Mouse (Mus musculus): Measurements from ENCODE around the gene Rtl8b.
"Not testable (repeated sequence)": the region's sequence is repeated elsewhere in the genome, so short reads cannot be mapped to it uniquely, and the experiment has no call there.

Gene Rtl8b

DNA sequence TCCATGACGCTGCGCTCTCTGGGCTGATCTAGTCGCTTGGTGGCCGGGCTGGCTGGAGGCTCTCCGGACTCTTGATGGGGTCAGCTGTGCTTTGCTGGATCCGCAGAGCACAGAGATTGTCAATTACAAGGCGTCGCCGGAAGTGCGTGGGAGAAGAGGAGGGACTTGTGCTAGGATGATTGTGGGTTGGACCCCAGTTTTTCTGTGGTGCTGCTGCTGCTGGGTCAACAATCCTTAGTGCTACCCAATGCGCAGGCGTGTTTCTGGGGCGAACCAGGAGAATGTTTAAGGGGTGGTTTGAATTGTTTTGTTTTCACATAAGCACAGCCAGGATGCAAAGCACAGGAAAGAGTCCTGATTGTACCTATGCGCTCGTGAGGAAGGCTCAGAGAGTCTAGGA is at the start of gene Rtl8b:
TSS of gene Rtl8b (minus strand) at position 115 of the 400 bp plus-strand sequence.
- DNase-seq (ENCODE audit: low read depth, low spot score), result peak; percentile 76

DNA sequence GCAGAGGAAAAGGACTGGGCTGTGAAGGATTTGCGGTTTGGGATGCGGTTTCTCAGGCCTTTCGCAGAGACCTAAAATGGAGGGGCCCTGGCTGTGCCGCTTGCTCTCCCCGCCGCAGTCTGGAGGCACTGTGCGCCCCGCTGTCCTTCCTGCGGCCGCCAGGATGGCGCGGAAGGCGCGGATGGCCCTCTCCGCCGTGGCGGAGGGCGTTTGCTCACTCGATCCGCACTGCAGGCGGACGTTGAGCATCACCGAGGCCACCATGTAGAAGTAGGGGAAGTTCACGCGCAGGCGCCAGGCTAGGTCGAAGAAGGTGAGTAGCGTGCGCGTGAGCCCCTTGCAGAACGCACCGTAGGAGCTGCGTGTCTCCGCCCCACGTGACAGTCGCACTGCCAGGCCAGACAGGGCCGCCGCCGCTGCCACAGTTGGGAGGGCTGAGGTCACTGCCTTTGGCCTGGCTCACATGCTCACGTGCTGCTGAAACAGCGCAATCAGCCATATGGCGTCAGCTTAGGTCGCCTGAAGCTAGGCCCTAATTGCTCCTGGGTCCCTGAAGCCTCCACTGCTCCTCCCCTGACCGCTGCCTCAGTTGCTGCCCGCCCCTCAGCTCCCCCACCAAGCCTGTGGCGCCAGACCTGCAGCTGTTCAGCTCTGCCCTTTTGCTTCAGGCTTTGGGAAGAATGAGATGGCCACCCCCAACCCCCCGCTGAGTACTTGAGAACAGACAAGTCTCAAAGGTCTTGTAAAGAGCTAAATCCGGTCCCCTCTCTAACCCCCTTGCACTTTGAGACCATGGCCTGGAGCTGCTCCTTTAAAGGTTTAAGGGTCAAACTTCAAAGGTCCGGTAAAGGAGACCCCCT is 46.3 kb upstream of the Rtl8b start:
- DNase-seq (ENCODE audit: low read depth, low spot score), result no peak

DNA sequence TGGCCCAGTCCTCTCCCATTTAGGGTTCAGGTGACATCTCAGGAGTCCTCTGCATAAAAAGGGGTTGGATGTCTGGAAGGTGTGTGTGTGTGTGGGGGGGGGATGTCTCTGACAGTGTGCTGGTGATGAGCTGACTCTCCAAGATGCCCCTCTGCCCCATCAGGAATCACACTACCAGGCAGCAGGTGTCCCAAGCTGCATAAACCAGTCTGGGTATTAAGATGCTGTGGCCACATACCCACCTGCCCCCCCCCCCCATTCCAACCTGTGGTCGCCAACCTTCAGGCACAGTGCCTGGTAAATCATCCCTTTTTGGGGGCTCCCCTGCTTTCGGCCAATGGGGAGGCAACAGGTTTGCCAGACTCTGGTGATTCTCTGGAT is 45.7 kb upstream of the Rtl8b start:
- no peak for DNase-seq (ENCODE audit: low read depth, low spot score)

DNA sequence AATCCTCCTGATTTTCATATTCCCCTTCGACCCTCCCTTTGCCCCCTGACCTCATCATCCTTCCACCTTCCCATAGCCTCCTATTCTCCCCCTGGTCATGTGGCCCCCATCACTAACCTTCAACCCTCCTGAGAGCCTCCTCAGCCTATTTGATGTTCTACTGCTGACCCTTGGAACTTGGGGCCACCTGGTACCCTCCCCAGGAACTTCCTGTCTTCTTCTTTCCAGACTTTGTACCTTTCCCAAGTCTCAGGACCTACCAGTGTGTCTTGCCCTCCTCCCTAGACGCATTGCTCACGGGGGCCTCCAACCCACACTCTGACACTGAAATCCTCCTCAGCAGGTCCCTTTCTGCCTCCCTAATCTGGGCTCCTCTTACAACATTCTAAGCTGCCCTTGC is 32.5 kb upstream of the Rtl8b start:
- no peak for DNase-seq (ENCODE audit: low read depth, low spot score)

DNA sequence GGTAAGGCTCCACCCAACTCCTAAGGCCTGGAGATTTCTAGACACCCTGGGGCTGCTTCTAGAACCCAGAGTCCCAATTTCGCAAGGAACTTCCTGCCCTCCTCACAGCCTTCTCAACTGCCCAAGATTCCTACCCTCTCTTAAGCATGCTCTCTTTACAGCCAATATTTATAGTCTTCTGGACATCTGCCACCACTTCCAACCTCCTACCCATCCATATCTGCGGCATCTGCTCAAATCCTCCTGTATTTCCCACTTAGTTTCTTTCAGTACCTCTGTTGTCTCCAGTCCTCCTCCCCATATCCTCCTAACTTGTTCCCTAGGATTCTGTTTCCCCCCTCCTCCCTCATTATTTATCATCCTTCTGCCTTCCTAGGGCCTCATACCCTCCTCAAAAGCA is 29.0 kb upstream of the Rtl8b start:
- no peak for DNase-seq (ENCODE audit: low read depth, low spot score)

DNA sequence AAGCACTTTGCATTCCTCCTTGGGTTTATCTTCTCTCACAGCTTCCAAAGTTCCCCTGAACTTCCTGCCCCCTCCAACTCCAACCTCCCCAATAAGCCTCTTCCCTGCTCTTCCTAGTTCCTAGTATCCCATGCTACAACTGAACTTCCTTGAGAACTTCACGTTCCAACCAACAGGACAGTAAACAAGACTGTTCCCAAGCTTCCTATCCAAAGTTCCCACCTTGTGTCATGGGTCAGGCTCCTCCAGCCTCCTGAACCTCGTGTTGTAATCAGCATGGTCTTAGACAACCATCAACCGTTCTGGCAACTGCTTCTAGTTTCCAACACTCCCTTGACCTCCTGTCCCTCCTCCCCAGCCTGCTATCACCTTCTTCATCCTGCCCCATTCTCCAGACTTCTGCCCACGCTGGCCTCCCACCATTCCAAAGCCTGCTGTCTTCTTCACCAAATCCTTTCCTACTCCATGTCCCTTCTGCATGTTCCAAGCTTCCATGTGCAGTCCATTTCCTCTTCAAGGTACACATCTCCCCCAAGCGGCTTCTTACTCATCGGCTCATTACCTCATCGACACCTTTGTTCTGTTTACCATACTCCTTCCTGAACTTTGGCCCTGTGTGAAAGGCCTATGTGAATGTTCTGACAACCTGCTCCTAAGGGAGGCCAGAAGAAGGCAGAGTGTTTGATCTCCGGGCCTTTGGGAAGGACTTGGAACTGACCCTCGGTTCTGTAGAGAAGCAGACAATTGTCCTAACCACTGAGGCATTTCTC is 24.0 kb upstream of the Rtl8b start:
- no peak for DNase-seq (ENCODE audit: low read depth, low spot score)

DNA sequence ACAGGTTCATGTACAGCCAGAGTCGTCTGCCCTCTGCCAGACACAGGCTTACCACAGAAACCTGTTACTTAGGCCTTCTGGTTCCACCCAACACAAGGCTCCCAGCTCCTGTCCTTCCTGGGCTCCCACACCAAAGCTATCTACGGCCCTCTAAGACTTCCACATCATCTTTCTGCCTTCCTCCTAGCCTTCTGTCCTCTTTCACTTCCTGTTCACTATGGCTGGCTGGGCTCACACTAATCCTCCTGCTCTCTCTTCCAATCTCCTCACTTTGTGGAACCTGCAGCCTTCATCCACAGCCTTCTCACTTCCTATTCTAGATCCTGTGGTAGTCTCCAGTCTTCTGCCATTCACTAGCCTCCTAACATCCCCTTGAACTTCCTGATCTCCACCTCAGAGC is 22.9 kb upstream of the Rtl8b start:
- DNase-seq (ENCODE audit: low read depth, low spot score), result no peak

DNA sequence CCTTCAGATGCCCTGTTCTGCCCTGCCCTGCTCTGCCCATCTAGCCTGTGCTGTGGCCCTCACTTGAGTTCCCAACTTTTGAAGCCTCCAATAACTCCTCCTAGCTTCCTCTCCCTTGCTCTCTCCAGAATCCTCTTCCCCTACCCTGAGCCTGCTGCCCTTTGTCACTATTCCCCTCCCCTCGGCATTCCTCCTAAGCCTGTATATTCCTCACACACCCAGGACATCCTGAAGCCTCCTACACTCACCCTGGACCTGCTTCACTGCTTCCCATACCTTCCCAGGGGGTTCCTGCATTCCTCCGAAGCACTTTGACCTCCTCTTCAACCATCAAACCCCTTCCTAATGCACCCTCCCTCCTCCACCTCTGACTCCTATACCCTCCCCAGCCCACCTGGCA is 21.9 kb upstream of the Rtl8b start:
- no peak for DNase-seq (ENCODE audit: low read depth, low spot score)

DNA sequence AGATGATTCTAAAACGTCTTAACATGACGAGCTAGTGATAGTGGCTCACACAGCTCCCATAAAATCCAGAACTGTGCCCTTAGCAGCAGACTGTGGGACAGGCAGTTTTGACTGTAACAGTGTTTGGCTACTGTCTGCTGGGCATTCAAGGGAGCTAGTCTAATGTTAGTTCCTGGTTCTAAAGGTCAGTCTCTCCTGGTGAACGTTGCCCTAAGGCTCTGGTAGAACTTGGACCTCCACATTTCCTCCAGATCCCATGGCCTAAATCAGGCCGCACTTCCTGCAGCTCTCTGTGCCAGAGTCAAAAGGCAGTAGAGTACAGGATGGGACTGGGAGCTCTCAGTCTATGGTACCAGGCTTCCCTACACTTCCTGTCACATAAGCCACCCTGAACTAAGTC is 14.5 kb upstream of the Rtl8b start:
- not testable (repeated sequence) for DNase-seq (ENCODE audit: low read depth, low spot score)

DNA sequence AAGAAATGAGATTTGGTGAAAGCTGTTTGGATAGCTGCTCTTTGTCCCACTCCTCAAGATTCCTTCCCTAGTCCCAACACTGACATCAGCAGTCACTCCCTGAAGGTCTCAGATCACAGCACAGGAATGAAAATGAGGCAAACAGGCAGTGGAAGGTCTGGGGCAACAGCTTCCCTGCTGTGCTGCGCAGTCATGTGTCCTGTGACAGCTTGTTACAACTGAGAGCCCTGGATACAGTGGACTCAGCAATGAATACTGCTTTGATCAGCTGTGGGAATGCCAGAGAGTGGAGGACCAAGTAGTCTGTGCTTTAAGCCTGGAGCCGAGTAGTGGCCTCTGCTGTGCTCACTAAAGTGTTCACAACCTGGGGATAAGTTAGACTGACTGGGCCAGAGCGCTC is 12.4 kb upstream of the Rtl8b start:
- DNase-seq (ENCODE audit: low read depth, low spot score), result not testable (repeated sequence)

DNA sequence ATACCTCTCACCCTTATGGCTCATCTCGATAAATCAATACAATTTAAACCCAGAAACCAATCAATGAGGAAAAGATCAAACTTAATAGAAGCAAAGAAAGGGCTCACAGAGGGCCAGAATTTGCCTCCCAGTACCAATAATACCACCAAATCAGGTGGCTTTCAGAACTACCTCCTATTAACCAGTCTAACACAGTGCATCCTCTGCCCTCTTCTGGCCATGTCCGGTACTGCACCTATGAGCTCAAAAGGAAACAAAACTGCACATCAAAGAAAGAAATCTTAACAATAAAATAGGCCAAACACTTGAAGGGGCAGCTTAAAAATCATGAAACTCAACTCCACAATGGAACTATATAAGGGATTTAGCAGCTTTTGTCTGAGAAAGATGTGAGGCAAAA is 6.7 kb upstream of the Rtl8b start:
- not testable (repeated sequence) for DNase-seq (ENCODE audit: low read depth, low spot score)

DNA sequence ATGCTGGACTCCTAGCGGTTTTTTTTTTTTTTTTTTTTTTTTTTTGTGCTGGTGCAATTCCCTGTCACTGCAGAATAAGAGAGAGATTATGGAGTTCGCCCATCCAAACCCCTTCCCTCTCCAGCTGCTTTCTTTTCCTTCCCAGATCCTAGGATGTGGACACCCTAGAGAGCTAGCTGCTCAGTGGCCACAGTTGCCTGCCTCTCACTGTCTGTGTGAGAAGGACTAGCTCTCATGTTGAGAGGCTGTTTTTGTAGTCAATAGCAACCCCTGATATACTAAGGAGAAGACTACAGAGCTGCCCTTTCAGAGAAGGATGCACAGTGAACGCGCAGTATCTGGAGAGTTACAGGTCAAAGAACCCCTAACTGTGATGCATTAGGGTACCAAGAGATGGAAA is 488 bp upstream of the Rtl8b start:
- DNase-seq (ENCODE audit: low read depth, low spot score), result not testable (repeated sequence)

DNA sequence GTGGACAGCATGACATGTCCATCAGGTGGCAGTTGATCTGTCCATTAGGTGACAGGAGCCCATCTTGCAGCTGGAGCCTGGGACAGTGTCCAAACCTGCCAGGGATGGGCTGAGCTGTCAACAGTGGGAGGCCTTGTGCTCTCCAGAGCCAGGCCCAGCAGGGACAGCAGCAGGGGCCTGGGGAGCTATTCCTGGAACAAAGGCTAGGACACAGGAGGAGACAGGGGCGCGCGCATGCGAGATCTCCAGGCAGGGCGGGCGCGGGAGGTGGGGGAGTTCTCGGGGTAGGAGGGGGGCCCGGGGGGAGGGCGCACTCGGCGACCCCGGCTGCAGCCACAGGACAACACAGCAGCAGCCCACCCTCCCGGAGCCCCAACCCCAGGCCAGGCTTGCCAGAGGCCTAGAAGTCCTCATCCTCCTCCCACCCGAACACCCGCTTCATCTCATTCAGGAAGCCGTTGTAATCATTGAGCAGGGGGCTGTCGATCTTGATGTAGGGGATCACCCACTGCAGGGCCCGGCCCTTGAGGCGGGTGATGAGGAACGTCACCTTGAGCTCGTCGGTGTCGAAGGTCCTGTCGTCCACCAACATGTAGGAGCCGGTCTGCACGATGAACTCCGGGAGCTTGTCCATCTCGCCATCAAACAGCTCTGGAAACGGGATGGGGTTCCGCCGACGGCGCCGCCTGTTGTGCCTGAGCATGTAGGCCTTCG is 494 bp downstream of the Rtl8b start:
- DNase-seq (ENCODE audit: low read depth, low spot score), result not testable (repeated sequence)

DNA sequence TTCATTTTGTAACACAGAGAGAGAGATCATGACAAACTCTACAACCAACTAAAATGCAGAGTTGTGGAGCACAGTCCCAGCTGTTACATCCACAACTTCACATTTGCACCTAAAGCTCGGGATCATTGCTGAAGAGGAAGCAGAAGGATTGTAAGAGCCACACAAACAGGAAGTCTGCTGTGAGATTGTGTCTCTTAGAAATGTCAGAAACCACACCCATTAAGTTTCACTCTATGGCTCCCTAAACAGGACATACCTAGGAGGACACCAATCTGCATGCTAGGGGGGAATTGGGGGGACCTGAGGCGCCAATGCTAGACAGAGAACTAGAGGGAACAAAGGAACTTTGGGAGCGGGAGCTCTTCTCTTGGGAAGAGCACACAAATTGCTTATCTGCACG is 17.3 kb downstream of the Rtl8b start:
- not testable (repeated sequence) for DNase-seq (ENCODE audit: low read depth, low spot score)

DNA sequence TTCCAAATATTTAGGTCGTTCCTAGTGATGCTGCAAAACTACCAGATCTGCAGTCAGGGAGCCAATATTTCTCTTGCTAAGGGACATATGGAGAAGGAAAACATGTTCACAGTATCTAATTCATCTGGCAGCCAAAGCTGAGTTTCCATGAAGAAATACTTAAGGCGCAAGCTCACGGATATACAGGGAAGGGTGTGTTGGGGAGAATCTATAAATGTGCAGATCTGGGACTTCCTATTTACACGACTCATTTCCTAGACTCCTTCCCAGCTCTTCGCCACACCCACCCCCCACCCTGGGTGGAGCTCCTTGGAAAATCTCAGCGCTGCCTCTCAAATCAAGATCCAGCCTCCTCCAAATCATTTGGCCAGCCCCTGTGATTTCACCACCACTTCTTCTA is 24.3 kb downstream of the Rtl8b start:
- no peak for DNase-seq (ENCODE audit: low read depth, low spot score)

DNA sequence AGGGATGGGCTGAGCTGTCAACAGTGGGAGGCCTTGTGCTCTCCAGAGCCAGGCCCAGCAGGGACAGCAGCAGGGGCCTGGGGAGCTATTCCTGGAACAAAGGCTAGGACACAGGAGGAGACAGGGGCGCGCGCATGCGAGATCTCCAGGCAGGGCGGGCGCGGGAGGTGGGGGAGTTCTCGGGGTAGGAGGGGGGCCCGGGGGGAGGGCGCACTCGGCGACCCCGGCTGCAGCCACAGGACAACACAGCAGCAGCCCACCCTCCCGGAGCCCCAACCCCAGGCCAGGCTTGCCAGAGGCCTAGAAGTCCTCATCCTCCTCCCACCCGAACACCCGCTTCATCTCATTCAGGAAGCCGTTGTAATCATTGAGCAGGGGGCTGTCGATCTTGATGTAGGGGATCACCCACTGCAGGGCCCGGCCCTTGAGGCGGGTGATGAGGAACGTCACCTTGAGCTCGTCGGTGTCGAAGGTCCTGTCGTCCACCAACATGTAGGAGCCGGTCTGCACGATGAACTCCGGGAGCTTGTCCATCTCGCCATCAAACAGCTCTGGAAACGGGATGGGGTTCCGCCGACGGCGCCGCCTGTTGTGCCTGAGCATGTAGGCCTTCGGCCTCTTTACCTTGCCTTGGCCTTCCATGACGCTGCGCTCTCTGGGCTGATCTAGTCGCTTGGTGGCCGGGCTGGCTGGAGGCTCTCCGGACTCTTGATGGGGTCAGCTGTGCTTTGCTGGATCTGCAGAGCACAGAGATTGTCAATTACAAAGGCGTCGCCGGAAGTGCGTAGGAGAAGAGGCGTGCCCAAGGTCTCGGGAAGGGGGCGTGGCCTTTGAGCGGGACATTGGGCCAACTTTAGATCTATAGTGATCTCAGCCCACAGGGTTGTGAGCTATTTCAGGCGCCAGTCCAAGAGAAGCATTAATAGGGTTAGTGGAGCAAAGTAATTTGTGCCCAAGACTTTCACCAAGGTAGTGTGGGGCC is 26.9 kb downstream of the Rtl8b start, which contains the start of gene Rtl8a:
TSS of gene Rtl8a (minus strand) at position 703 of the 982 bp plus-strand sequence.
- DNase-seq (ENCODE audit: low read depth, low spot score), result peak; percentile 72

DNA sequence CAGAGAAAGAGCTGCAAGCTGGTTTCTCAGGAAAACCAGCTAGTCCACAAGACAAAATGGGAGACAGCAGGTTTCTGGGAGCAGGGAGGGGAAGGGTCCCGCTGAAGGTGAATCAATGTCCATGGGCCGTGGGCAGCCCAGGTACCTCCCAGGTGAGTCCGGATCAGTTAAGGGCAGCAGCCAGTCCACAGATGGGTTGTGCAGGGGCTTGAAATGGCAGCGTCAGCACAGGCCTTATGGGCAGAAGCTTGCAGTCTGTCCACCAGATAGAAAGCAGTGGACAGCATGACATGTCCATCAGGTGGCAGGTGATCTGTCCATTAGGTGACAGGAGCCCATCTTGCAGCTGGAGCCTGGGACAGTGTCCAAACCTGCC is 27.6 kb downstream of the Rtl8b start:
- not testable (repeated sequence) for DNase-seq (ENCODE audit: low read depth, low spot score)

DNA sequence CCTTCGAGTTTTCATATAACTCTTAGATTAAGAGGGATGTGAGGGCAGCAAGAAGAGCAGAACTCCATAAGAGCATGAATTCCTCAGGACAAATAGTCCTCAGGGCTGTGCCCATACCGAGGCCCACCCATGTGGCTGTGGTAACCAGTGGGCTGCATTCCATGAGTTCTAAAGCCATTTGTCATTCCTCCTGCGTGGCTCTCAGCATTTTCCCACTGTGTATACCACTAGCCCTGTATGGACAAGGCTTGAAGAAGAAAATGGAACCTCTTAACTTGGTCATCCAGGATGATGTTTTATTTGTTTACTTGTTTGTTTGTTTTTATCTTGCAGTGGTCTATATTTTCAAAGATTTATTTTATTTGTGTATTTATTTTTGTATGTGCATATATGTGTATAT is 32.1 kb downstream of the Rtl8b start:
- DNase-seq (ENCODE audit: low read depth, low spot score), result not testable (repeated sequence)

All from retina, adult 2 months (tissue).